Mouse (Mus musculus): ENCODE data around the gene Iqcg. TPM values are rescaled to one million over a fixed set of nuclear protein-coding genes. Genes with fewer than 3 reads are reported as not detected.
"Not testable (repeated sequence)": the region's sequence is repeated elsewhere in the genome, so short reads cannot be mapped to it uniquely, and the experiment has no call there.

Gene Iqcg
- total RNA-seq (2021): under 1 TPM; 0.24 to 0.30 TPM

DNA sequence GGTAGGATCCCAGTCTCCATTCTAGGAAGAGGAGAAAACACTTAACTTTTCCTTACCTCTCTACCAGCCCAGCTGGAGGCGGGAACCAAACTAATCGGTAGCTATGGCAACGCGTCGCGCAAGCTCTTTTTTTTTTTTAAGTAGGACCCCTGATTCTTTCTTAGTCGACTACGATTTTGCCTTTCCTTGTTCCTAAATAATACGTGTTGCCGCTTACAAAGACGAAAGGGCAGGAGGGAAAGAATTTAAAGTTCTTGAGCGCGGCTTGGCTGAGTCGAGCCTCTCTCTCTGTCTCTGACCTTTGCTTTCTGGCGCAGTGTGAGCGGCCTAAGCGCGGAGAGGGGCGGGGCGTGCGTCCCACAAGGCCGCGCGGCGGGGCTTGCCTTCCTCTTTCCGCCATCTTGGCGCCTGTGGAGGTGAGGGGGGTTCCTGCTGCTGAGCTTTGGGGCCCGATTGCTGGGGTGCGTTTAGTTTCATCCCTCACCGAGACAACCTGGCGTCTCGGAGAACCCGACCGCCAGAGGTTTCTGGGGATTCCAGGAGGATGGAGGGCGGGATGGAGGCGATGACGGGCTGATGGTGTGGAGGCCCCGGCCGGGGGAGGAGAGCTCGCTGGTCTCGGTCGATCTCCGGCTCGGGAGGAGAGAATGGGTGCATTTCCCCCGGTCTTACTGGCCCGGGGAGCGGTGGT, at the start of gene Iqcg, which contains the start of gene Rpl35a:
Gene Iqcg, minus strand, starts transcription at position 124 of the 691 bp plus-strand sequence.
Gene Rpl35a, plus strand, starts transcription at position 359 of the 691 bp plus-strand sequence.
- intact Hi-C loops (cut with DNase I): no loop called here
- DNase-seq: peak; percentile 93 to 94

DNA sequence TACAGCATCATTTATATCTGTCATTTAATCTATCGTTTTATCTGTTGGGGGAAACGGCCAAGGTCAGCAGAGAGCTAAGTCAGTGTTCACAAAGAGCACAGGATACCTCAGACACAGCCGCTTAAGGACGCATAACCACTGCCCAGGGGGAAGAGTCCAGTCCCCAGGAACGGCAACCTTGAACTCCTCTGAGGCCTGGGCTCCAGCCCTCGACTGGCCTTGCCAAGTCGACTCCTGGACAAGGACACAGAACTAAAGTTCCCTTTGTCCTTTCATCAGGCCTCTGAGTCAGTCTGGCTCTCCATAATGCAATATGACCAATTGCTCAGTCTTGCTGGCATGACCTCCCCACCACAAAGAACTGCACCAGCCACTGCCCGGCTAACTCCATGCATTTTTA, 29.6 kb upstream of the Iqcg start:
- DNase-seq: no peak
- intact Hi-C loops (cut with DNase I): no loop called here

DNA sequence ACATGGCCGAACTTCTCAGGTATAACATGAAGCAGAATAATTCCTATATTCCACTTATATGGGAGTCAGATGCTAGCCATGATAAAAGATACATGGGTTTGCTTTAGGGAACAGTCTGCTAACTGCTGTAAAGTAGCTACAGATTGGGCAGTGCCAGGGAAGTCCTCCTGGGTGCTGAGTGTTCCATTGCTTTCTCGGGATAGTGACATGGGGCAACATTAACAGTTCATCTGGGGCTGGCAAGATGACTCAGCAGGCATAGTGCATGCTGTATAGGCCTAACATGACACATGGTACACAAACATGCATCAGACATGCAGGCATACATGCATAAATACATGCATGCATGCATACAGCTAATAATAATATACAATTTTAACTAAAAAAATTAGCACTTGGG, 28.0 kb upstream of the Iqcg start:
- DNase-seq: no peak
- intact Hi-C loops (cut with DNase I): no loop called here

DNA sequence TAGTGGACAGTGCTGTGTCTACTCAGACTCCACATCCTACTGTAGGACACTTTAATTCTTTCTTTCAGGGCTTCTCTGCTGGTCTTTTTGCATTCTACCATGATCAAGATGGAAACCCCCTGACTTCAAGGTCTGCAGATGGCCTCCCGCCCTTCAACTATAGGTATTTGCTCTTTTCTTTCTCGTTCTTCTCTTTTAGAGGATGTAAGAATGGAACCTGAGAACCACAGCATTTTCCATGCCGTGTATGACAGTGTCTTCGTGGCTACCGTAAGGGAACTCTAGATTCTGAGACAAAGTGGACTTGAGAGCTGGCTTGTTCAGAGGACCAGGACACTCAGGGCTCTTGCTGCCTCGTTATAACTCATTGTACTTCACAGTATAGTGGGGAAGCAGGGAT, 26.9 kb upstream of the Iqcg start:
- no peak for DNase-seq
- intact Hi-C loops (cut with DNase I): no loop called here

DNA sequence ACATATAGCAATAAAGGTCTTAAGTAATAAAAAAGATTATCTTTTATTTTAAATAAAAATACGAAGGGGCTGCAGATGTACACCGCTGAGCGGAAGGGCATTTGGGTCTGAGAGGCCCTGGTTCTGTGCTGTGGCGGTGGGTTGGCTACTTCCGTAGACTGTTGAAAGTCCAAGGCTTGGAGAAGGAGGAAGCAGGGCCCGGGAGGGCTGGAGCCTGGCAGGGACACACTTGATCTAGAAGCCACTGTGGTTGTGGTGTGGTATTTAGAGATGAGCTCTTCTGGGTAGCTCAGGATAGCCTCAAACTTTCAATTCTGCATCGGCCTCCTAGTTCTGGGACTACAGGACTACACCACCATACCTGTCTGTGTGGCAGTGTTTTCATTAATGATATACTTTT, 24.0 kb upstream of the Iqcg start:
- intact Hi-C loops (cut with DNase I): no loop called here
- DNase-seq: no peak

DNA sequence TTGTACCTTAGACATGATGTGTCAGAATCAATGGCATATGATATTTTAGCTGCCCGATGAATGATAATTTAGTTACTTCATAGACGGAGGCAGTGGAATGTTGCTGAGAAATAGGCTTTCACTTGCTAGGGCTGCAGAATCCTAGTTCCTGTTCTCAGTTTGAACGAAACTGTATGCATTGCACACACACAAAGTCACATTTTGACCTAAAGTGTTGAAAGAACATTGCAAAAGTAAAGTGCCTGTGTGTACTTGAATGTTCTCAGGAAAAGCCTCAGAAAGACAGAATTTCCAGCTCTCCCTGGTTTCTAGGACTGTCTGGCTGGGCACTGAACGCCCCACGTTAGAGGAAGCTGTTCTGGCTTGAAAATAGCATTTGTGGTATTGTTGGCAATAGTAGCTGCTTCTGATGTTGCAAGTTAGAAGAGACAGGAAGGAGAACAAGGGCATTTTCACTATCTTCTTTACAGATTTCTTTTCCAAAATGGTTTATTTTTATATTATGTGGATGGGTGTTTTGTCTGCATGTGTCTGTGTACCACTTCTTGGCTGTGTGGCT, 21.1 kb upstream of the Iqcg start:
- DNase-seq: no peak
- intact Hi-C loops (cut with DNase I): no loop called here

DNA sequence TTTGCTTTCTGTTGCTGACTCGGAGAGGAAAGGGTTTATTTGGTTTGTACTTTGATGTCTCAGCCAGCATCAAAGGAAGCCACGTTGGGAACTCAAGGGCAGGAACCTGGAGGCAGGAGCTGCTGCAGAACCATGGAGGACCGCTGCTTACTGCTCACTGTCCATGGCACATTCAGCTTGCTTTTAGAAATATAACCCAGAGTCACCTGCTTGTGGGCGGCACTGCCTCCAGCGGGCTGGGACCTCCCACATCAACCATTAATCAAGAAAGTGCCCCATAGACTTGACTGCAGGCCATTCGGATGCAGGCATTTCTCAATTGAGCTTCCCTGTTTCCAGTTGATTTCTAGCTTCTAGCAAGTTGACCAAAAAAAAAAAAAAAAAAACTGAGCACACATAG, 20.1 kb upstream of the Iqcg start:
- DNase-seq: no peak
- intact Hi-C loops (cut with DNase I): no loop called here

DNA sequence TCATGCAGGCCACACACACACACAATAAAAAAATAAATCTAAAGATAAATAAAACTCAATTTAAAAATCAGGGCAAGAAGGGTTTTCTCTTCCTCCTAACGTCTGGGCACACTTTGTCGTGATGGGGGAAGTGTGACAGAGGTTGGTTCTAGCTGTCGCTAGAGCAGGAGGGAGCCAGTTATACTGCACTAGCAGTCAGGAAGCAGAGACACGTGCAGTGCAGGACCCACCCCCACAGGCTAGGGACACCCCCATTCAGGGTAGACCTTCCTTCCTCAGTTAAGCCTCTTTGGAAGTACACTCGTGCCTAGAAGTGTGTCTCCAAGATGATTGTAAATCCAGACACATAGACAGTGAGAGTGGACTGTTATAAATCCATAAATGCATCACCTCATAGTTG, 18.9 kb upstream of the Iqcg start:
- intact Hi-C loops (cut with DNase I): no loop called here
- no peak for DNase-seq

DNA sequence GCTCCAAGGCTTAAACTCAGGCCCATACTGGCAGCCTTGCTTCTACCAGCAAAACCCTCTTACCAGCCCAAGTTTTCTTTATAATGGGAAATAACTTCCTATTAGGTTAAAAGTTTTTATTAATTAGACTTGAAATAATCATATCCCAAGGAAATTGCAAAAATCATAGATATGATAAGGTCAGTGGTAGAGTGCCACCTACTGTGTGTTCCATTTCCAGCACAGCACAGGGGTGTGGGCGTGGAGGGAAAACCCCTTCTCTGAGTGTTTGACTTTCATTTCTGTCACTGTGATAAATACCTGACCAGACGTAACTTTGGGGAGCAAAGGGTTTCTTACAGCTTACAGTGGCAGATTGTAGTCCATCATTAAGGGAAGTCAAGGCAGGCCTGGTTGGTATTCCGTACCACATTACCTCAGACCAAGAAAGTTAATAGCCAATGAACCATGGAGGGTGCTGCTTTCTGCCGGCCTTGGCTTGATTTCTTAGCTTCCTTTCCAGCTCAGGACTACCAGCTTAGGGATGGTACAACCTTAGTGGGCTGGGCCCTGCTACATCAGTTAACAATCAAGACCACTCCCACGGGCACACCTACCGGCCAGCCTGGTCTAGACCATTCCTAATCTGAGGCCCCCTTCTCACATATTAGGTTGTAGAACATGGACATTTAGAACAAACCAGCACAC, 17.0 kb upstream of the Iqcg start:
- intact Hi-C loops (cut with DNase I): no loop called here
- no peak for DNase-seq

DNA sequence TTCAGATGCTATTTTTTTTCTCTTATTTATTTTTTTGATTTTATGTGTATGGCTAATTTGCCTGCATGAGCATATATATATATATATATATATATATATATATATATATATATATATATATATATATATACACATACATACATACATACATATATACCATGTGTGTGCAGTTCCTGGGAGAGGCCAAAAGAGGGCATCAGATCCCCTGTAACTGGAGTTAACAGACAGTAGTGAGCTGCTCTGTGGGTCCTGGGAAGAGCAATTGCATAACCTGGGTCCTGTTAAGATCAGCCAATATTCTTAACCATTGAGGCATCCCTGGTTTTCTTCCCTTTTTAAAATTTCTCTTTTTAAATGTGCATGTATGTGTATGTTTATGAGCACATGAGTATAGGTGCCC, 14.9 kb upstream of the Iqcg start:
- intact Hi-C loops (cut with DNase I): no loop called here
- DNase-seq: no peak

DNA sequence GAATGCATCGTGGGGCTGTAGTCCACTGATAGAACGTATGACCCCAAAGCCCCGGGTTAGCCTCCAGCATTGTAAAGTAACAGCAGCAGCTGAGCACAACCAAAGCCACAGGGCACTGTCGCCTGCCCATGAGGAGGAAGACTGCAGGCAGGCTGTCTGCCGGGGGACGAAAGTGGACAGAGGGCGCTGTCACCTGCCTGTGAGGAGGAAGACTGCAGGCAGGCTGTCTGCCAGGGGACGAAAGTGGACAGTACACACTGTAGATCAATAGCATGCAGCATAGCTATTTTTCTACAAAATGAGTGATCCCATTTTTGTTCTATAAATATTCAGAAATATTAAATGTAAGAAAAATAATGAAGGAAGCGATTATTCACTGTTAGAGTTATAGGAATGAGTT, 8.6 kb upstream of the Iqcg start:
- intact Hi-C loops (cut with DNase I): no loop called here
- no peak for DNase-seq

DNA sequence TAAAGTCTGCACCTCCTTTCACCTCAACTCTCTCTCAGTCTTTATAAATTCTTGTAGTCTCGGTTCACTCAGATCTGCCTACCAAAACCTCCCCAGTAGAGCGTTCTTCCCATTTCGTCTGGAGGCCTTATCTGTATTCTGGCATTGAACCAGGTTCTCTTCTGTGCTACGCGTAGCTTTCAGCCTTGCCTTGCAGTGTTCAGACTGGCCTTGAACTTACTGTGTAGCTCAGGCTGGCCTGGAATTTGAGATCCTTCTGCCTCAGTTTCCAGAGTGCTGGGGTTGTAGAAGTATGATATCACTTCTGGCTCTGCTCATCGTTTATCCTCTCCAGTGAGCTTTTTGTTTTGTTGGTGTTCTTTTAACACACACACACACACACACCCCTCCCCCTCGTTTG, 7.2 kb upstream of the Iqcg start:
- peak in 1 of 2 experiments; percentile 24 for DNase-seq
- intact Hi-C loops (cut with DNase I): no loop called here

DNA sequence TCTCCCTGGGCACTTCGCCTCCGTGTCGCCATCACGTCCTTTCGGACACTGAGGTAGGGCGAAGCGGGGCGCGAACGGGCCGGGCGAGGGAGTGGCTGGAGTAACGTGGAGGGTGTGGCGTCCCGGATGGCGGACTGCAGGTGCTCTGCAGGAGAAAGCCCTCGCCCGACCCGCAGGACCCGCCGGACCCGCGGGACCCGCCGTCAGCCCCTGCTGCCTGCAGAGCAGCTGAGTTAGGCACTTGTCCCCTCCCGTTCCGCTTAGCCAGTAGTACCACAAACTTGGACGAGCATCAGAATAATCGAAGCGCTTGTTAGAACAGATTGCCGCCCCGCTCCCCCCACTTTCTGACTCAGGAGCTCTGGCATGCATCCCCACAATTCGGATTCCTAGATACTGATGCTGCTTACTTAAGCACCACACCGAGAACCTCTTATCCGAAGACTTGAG, 6.7 kb upstream of the Iqcg start:
- intact Hi-C loops (cut with DNase I): no loop called here
- no peak for DNase-seq

DNA sequence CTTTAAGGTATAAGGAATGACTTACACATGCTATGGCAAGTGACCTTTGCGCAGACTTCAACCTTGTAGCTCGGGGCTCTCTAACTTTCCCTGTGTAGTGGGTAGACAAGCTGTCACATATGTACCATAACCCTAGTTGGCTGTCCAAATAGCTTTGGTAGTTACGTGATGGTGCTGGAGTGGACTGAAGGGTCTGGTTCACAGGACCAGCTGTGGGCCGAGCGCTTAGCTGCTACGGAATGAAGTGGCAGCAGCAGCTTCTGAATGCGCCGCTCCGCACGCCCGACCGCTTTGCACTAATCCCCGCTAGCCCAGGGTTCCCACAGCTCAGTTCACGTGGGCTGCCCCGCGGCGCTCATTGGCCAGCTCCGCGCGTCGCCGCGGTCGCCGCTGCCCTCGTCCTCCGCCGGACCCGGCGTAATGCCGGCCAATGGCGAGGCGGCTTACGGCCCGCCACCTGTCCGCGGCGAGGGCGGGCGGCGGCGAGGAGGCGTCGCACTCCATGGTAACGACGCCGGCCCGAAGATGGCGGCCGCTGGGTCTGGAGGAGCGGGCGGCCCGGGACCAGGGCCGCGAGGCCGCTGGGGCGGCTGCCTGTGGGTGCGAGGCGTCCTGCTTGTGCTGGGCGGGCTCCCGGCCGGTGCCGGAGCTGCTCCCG, 6.1 kb upstream of the Iqcg start, which contains the start of gene Lmln:
Gene Lmln, plus strand, starts transcription at position 498 of the 658 bp plus-strand sequence.
- intact Hi-C loops (cut with DNase I): no loop called here

DNA sequence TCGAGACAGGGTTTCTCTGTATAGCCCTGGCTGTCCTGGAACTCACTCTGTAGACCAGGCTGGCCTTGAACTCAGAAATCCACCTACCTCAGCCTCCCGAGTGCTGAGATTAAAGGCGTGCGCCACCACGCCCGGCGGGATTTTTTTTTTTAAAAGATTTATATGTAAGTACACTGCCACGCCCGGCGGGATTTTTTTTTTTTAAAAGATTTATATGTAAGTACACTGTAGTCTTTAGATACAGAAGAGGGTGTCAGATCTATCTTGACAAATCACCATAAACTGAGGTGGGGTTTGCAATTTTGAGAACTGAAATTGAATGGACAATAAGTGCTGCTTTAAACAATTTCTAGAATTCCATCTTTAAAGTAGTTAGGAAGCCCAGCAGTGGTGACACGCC, 5.4 kb upstream of the Iqcg start:
- intact Hi-C loops (cut with DNase I): no loop called here
- DNase-seq: no peak

More for the DNA sequence above, 6.1 kb upstream of the Iqcg start, which contains the start of gene Lmln:
- peak; percentile 93 to 94 for DNase-seq

DNA sequence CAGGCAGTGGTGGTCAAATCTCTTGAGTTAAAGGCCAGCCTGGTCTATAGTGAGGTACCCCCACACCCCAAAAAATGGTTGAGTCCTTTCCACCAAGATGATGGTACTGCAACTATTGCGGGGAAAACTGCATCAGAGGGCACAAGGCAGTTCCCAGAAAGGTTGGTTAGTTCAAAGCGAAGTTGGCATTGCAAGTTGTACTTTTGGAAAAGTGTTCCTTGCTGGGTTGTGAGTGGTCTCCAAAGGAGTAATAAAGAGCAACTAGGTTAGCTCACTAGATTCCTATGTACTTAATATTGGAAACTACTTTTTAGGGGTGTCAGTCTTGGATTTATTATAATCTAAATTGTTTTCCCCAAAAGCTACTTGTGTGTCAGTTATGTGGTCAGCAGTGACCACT, 4.9 kb upstream of the Iqcg start:
- DNase-seq: no peak
- intact Hi-C loops (cut with DNase I): no loop called here

DNA sequence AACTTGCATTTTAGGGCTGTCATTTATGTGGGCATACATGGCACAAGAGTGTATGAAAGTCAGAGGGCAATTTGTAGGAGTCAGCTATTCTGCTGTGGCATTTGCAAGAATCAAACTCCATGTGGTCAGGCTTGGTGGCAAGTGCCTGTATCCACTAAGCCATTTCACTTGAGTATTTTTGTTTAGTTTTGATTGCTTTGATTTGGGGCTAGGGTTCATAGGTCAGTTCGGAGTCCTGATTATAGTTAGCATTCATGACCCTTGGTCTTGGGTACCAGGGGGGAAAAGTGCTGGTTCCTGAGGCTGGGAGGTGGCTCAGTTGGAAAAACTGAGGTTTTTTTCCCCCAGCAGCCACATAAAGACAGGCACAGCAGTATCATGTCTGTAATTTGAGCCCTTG, 3.5 kb upstream of the Iqcg start:
- no peak for DNase-seq
- intact Hi-C loops (cut with DNase I): no loop called here

DNA sequence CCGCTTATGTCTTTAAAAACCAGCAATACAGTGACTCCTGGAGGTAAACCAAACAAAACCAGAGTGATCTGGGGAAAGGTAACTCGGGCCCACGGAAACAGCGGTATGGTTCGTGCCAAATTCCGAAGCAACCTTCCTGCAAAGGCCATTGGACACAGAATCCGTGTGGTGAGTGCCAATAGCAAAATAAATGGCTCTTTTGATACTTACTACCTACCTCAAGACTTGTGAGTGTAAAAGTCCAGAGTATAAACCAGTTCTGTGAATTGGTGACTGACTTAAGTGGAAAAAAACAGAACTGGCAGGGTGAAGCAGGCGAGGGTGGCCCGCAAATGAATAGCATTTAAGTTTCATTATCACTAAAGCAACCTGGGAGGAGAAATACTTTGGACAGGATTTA, 2.6 kb upstream of the Iqcg start:
- DNase-seq; intact Hi-C loops (cut with DNase I): not testable (repeated sequence)

DNA sequence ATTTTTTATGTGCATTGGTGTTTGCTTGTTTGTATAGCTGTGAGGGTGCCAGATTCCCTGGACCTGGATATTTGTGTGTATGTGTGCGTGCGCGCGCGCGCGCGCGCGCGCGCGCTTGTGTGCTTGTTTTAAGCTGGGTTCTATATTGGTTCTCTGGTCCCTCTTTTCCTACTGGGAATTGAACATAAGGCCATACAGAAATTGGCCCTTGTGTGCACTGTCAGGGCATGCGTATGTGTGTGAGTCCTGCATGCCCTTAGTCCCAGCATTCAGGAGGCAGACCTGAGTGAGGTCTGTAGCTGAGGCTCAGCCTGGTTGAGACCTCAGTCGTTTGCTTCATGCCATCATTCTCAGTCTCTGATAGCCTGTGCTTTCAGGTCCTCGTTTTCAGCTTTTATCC, 2.0 kb upstream of the Iqcg start:
- intact Hi-C loops (cut with DNase I): no loop called here

DNA sequence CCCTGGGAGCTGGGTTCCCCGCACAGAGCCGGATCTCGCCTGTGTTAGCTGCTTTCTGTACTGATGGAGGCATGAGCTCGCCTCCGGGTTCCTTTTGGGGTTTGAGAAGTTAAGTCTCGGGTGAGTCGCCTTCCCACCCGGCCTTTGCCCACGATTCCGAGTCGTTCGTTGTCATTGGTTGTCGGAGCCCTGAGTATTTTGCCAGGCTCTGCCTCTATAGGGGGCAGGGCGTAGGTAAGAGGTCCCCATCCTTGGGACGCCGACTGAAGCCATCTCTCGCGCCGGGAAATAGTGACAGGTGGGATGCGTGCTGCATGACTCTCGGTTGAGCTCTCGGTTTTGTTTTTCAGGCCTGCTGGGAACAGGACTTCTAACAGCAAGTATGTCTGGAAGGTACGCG, 768 bp upstream of the Iqcg start:
- intact Hi-C loops (cut with DNase I): no loop called here
- no peak for DNase-seq

More for the DNA sequence above, 2.0 kb upstream of the Iqcg start:
- DNase-seq: no peak

DNA sequence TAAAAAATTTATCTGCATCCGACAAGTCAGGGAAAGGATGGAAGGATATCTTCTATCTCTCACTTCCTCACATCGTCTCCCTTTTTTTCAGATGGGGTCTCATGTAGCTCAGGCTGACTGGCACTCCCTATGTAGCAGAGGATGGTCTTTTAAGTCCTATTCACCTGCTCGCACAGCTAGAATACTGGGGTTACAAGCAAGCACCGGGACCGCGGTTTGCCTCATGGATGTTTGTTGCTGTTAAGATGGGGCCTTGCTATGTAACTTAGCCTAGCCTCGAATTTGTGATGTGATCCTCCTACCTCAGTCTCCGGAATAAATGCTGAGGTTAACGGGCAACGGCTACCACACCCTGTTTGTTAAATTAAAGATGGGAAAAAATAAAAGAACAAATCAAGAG, 363 bp downstream of the Iqcg start:
- intact Hi-C loops (cut with DNase I): no loop called here
- DNase-seq: peak in 1 of 2 experiments; percentile 16

Data from heart, postnatal 10 days (tissue).